Mouse (Mus musculus) heart, adult 2 months (tissue): Measurements from ENCODE around the gene Glod4.

Experiments used
- CTCF ChIP-seq: fragments of 200-600 bp; IDR thresholded peaks from 2 replicates; pipeline ENCODE4 v1.8.1; 2022; ENCODE audit warnings: antibody characterized with exemption, mild to moderate bottlenecking, moderate library complexity
- EP300 ChIP-seq: fragments of 200-500 bp; IDR thresholded peaks from 2 replicates; pipeline ENCODE4 v1.6.1; 2011; ENCODE audit warnings: low read depth, low read length, control low read depth; ENCODE audit not compliant: insufficient read depth
- POLR2A ChIP-seq: fragments of 200-500 bp; IDR thresholded peaks from 2 replicates; pipeline ENCODE4 v1.6.1; 2011; ENCODE audit warnings: mild to moderate bottlenecking, low read depth, low read length, control low read depth; ENCODE audit not compliant: insufficient read depth

GRCm38 (mm10) chr11:76256129-76256528 is 12.6 kb upstream of the Glod4 start:
- TF ChIP-seq CTCF (no peak), POLR2A (no peak), EP300 (no peak)
